Mouse (Mus musculus) forebrain, embryonic 16.5 days (tissue): Measurements from ENCODE around the gene Mtmr12. TPM values are rescaled to one million over a fixed set of nuclear protein-coding genes. Genes with fewer than 3 reads are reported as not detected.

Source experiments
- ATAC-seq: fragments of 200-750 bp; cut with Nextera tagmentation; 2 replicates; pipeline ENCODE4 v1.8.0; 2017; ENCODE audit warnings: mild to moderate bottlenecking, moderate library complexity
- H3K27ac ChIP-seq: fragments of 300-500 bp; sonication (generic); 2 replicates; pipeline ENCODE4 v1.5.1; 2014; ENCODE audit warnings: low read length, control low read depth
- H3K27me3 ChIP-seq: fragments of 300-500 bp; sonication (generic); replicated peaks from 2 replicates; pipeline ENCODE4 v1.6.1; 2014; ENCODE audit warnings: low read length; ENCODE audit not compliant: control insufficient read depth, insufficient read depth
- H3K36me3 ChIP-seq: fragments of 300-500 bp; sonication (generic); 2 replicates; pipeline ENCODE4 v1.6.1; 2014; ENCODE audit not compliant: control insufficient read depth, insufficient read depth
- H3K4me1 ChIP-seq: fragments of 300-500 bp; sonication (generic); replicated peaks from 2 replicates; pipeline ENCODE4 v1.6.1; 2014; ENCODE audit warnings: low read length; ENCODE audit not compliant: control insufficient read depth, insufficient read depth
- H3K4me2 ChIP-seq: fragments of 300-500 bp; sonication (generic); 2 replicates; pipeline ENCODE4 v1.6.1; 2014; ENCODE audit warnings: mild to moderate bottlenecking, low read length, control low read depth
- H3K4me3 ChIP-seq: fragments of 300-500 bp; sonication (generic); replicated peaks from 2 replicates; pipeline ENCODE4 v1.5.1; 2014; ENCODE audit warnings: mild to moderate bottlenecking, low read length, control low read depth
- H3K9ac ChIP-seq: fragments of 300-500 bp; sonication (generic); replicated peaks from 2 replicates; pipeline ENCODE4 v1.6.1; 2014; ENCODE audit warnings: low read depth, low read length, control low read depth
- H3K9me3 ChIP-seq: fragments of 300-500 bp; sonication (generic); 2 replicates; pipeline ENCODE4 v1.6.1; 2016; ENCODE audit warnings: low read length; ENCODE audit not compliant: control insufficient read depth
- WGBS: fragments of 180-500 bp; shearing (Covaris S2); extraction: QIAGEN DNeasy Blood & Tissue Kit; methylation state at CpG from one replicate; pipeline ENCODE4 v1.1.7; 2014; 5-methylcytosine and 5-hydroxymethylcytosine counted together
- polyA plus RNA-seq: library from polyadenylated mRNA; unstranded; fragments of >200 nt; fragmentation: Nextera tagmentation; extraction: Ambion mirVana; gene quantifications from 2 replicates; pipeline ENCODE4 v1.2.1, GENCODE M21; 2015

Gene Mtmr12
- polyA plus RNA-seq, 1 experiment from 2014 or later = 10.8 TPM

- Histone ChIP-seq H3K4me3 (no peak overlapping the region), H3K9ac (no peak overlapping the region), H3K27ac (no peak overlapping the region), H3K9me3 (no peaks in the 10 kb centered on the region), H3K36me3 (peaks cover 3% of the 10 kb centered on the region; the same call in 1 of the 2 replicates), H3K4me2 (no peak overlapping the region), H3K4me1 (peaks cover 4% of the 10 kb centered on the region; the same call in 1 of the 2 replicates), H3K27me3 (no peaks in the 10 kb centered on the region)
- ATAC-seq = no peak
- 84% methylated on average over 6 of the region's 6 CpGs for WGBS
These were observed 26.6 kb downstream of the Mtmr12 start for GRCm38 (mm10) chr15:12231462-12231861.

GRCm38 (mm10) chr15:12232429-12232828 lies 27.6 kb downstream of the Mtmr12 start:
- no peak for ATAC-seq
- H3K27ac ChIP-seq = no peak overlapping the region
- WGBS = 90% methylated on average over 11 of the region's 11 CpGs
- H3K4me2 ChIP-seq = no peak overlapping the region
- H3K9me3 ChIP-seq = no peaks in the 10 kb centered on the region
- peaks cover 3% of the 10 kb centered on the region; the same call in 1 of the 2 replicates for H3K36me3 ChIP-seq
- peaks cover 4% of the 10 kb centered on the region; the same call in 1 of the 2 replicates for H3K4me1 ChIP-seq
- no peak overlapping the region for H3K4me3 ChIP-seq
- no peak overlapping the region for H3K9ac ChIP-seq
- no peaks in the 10 kb centered on the region for H3K27me3 ChIP-seq

DNA sequence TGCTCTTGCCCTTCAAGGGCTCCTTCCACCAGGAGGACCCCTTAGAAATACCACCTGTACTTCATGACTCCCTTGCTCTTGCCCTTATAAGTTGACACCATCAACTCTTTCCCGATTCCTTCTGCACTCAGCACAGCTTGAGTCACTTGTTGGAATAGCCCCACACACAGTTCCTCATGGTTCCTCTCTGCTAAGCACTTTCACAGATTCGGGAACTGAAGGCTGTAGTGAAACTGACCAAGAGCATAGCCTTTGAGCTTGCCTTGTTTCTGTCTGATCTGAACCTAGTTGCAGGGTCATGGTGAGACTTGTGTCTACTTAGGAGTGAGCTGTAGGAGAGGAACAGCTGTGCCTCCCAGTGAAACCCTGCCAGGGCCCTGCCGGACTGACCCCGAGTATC lies 28.2 kb downstream of the Mtmr12 start:
- Histone ChIP-seq H3K36me3 (peaks cover 3% of the 10 kb centered on the region; the same call in 1 of the 2 replicates), H3K27ac (no peak overlapping the region), H3K9ac (no peak overlapping the region), H3K9me3 (no peaks in the 10 kb centered on the region), H3K27me3 (no peaks in the 10 kb centered on the region), H3K4me3 (no peak overlapping the region), H3K4me2 (no peak overlapping the region), H3K4me1 (peaks cover 4% of the 10 kb centered on the region; the same call in 1 of the 2 replicates)
- ATAC-seq = no peak
- 95% methylated on average over 4 of the region's 4 CpGs for WGBS

- ATAC-seq = no peak
- Histone ChIP-seq H3K4me2 (no peak overlapping the region), H3K4me3 (no peak overlapping the region), H3K9me3 (no peaks in the 10 kb centered on the region), H3K27me3 (no peaks in the 10 kb centered on the region), H3K9ac (no peak overlapping the region), H3K27ac (no peak overlapping the region), H3K4me1 (peaks cover under 1% of the 10 kb centered on the region; the same call in 1 of the 2 replicates), H3K36me3 (peaks cover 9% of the 10 kb centered on the region; the same call in 1 of the 2 replicates)
- WGBS = 0% methylated on average over 1 of the region's 1 CpGs
These were observed 30.7 kb downstream of the Mtmr12 start for GRCm38 (mm10) chr15:12235559-12235958.

GRCm38 (mm10) chr15:12235983-12236382 lies 31.2 kb downstream of the Mtmr12 start:
- H3K36me3 ChIP-seq = peaks cover 9% of the 10 kb centered on the region; the same call in 1 of the 2 replicates
- 16% methylated on average over 4 of the region's 4 CpGs for WGBS

GRCm38 (mm10) chr15:12236961-12237360 lies 32.1 kb downstream of the Mtmr12 start:
- Histone ChIP-seq H3K9me3 (no peaks in the 10 kb centered on the region), H3K27me3 (no peaks in the 10 kb centered on the region), H3K4me2 (no peak overlapping the region), H3K9ac (no peak overlapping the region), H3K27ac (no peak overlapping the region), H3K4me3 (no peak overlapping the region), H3K4me1 (no peaks in the 10 kb centered on the region), H3K36me3 (peaks cover 9% of the 10 kb centered on the region; the same call in 1 of the 2 replicates)
- no peak for ATAC-seq
- WGBS = 91% methylated on average over 2 of the region's 2 CpGs

More at GRCm38 (mm10) chr15:12235983-12236382, 31.2 kb downstream of the Mtmr12 start:
- Histone ChIP-seq H3K9me3 (no peaks in the 10 kb centered on the region), H3K4me1 (no peaks in the 10 kb centered on the region), H3K9ac (no peak overlapping the region), H3K4me3 (no peak overlapping the region), H3K27ac (no peak overlapping the region), H3K4me2 (no peak overlapping the region), H3K27me3 (no peaks in the 10 kb centered on the region)
- no peak for ATAC-seq

DNA sequence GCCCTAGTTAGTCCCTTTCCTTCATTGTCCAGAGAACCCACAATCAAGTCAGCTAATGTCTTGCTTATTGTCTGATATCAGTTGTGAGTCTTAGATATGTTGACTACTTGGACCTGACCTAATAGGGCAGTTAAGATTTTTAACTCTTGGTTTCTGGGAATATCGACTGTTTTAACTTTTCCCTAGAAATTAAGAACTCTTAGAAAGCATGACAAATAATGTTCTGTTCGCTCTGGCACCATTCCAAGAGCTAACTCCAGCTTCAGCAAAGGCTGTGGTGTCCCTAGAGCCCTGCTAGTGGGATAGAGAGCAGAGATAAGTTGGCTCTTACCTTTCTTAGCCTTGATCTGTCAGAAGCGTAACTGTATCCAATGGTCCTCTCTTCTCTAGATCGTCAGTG lies 32.7 kb downstream of the Mtmr12 start:
- Histone ChIP-seq H3K4me3 (no peak overlapping the region), H3K4me1 (no peaks in the 10 kb centered on the region), H3K27me3 (no peaks in the 10 kb centered on the region), H3K36me3 (peaks cover 9% of the 10 kb centered on the region; the same call in 1 of the 2 replicates), H3K9ac (no peak overlapping the region), H3K4me2 (no peak overlapping the region), H3K27ac (no peak overlapping the region), H3K9me3 (no peaks in the 10 kb centered on the region)
- ATAC-seq = no peak
- WGBS = 96% methylated on average over 4 of the region's 4 CpGs

DNA sequence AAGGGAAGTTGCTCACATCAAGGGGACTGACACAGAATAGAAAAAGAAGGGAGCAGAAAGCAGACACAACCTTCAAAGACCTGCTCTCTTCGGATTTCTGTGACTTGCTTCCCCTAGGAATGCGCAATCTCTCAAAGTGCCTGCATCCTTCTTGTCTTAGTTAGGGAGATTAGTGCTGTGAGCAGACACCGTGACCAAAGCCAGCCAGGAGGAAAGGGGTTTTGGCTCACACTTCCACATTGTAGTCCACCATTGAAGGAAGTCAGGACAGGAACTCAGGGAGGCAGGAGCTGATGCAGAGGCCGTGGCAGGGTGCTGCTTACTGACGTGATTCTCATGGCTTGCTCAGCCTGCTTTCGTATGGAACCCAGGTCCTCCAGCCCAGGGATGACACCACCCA lies 33.5 kb downstream of the Mtmr12 start:
- Histone ChIP-seq H3K4me1 (no peaks in the 10 kb centered on the region), H3K4me2 (no peak overlapping the region), H3K27me3 (no peaks in the 10 kb centered on the region), H3K27ac (no peak overlapping the region), H3K36me3 (peaks cover 9% of the 10 kb centered on the region; the same call in 1 of the 2 replicates), H3K4me3 (no peak overlapping the region), H3K9me3 (no peaks in the 10 kb centered on the region), H3K9ac (no peak overlapping the region)
- WGBS = 86% methylated on average over 6 of the region's 6 CpGs
- no peak for ATAC-seq

DNA sequence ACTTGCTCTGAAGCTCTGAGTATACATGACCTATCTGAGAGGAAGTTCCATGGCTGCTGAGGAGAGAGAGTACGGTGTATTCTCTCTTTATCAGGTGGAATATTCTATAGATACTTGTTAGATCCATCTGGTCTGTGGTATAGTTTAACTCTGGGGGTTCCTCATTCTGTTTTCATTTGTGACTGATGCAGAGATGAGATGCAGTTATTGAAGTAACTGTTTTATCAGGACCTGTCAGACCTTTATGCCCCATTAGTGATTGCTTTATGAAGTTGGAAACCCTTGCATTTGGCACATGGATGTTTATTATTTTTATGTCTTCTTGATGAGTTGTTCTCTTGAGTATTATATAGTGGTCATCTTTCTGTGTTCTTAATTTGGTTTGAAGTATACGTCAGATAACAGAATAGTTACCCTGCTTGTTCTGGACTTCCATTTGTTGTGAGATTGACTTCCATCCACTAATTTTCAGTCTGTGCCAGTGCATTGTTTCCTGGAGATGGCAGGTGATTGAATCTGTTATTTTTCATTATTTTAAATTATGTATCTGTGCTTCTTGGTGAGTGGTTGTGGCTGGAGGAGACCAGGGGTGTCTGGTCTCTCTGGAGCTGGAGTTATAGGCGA lies 36.0 kb downstream of the Mtmr12 start:
- no peak overlapping the region for H3K9ac ChIP-seq
- 95% methylated on average over 3 of the region's 3 CpGs for WGBS
- H3K9me3 ChIP-seq = no peaks in the 10 kb centered on the region
- no peaks in the 10 kb centered on the region for H3K27me3 ChIP-seq
- no peak overlapping the region for H3K4me2 ChIP-seq
- no peak overlapping the region for H3K27ac ChIP-seq
- H3K36me3 ChIP-seq = peaks cover 11% of the 10 kb centered on the region; the same call in 1 of the 2 replicates
- no peak for ATAC-seq
- H3K4me1 ChIP-seq = no peaks in the 10 kb centered on the region
- H3K4me3 ChIP-seq = no peak overlapping the region
